Mouse (Mus musculus): Measurements from ENCODE around the gene Slc24a3. TPM values are rescaled to one million over a fixed set of nuclear protein-coding genes. Genes with fewer than 3 reads are reported as not detected.

Gene Slc24a3
- polyA plus RNA-seq, 1 experiment from 2014 or later = 0.57 TPM

DNA sequence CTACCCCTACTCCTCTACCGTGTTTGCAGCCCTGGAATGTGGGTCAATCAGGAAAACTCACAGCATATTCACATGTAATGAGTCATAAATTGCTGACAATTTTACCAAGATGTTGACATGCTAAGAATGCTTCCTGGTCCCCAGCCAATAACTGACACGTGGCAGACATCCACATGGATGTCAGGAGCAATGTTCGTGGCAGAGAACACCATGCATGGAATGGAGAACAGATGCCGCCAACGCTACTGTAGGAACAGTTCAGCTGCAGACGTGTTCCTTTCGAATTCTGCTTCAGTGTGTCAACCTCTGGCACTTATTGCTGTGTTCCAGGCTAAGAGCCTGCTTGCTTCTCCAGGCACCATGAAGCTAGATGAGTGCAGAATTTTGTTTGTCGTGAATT is 162.2 kb downstream of the Slc24a3 start:
- DNase-seq (ENCODE audit: low spot score) = no peak
- 82% methylated on average over 8 of the region's 8 CpGs for WGBS

DNA sequence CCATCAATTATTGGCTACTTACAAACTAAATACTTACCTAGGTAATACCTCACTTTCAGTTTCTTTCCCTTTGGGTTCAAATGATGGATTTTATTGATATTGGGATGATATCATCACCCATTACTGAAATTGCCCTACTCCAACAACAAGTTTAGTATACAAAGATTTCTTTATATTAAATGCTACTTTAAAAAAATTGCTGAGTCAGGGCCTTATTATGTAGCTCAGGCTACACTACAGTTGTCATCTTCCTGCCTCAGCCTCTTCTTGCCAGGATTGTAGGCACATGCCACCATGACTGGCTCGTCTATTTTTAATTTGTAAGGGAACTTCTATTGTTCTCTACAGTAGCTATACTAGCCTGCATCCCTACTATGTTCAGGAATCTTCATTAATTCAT is 164.0 kb downstream of the Slc24a3 start:
- H3K36me3 ChIP-seq (ENCODE audit: control insufficient read depth, insufficient read depth, low read length) = no peaks in the 10 kb centered on the region
- no peak overlapping the region for H3K4me3 ChIP-seq (ENCODE audit: low read depth, low read length)
- no peaks in the 10 kb centered on the region for H3K27me3 ChIP-seq (ENCODE audit: control insufficient read depth, insufficient read depth, low read length)
- H3K9me3 ChIP-seq (ENCODE audit: control insufficient read depth, low read length) = no peaks in the 10 kb centered on the region
- no peak overlapping the region for H3K4me2 ChIP-seq (ENCODE audit: low read depth, severe bottlenecking)
- DNase-seq (ENCODE audit: low spot score) = no peak
- H3K4me1 ChIP-seq (ENCODE audit: control insufficient read depth, insufficient read depth, low read length) = no peaks in the 10 kb centered on the region
- no peak for ATAC-seq (ENCODE audit: insufficient number of reproducible peaks, low FRiP score, low TSS enrichment, low read depth)
- 93% methylated on average over 1 of the region's 1 CpGs for WGBS
- no peak overlapping the region for H3K27ac ChIP-seq (replicated peaks; ENCODE audit: low read depth, low read length)
- H3K9ac ChIP-seq (ENCODE audit: low read length) = no peak overlapping the region

More for the DNA sequence above, 162.2 kb downstream of the Slc24a3 start:
- H3K36me3 ChIP-seq (ENCODE audit: control insufficient read depth, insufficient read depth, low read length) = no peaks in the 10 kb centered on the region
- H3K4me3 ChIP-seq (ENCODE audit: low read depth, low read length) = no peak overlapping the region
- H3K9me3 ChIP-seq (ENCODE audit: control insufficient read depth, low read length) = no peaks in the 10 kb centered on the region
- no peak overlapping the region for H3K4me2 ChIP-seq (ENCODE audit: low read depth, severe bottlenecking)
- no peaks in the 10 kb centered on the region for H3K4me1 ChIP-seq (ENCODE audit: control insufficient read depth, insufficient read depth, low read length)
- H3K9ac ChIP-seq (ENCODE audit: low read length) = no peak overlapping the region
- H3K27me3 ChIP-seq (ENCODE audit: control insufficient read depth, insufficient read depth, low read length) = no peaks in the 10 kb centered on the region
- ATAC-seq (ENCODE audit: insufficient number of reproducible peaks, low FRiP score, low TSS enrichment, low read depth) = no peak
- H3K27ac ChIP-seq (replicated peaks; ENCODE audit: low read depth, low read length) = no peak overlapping the region

DNA sequence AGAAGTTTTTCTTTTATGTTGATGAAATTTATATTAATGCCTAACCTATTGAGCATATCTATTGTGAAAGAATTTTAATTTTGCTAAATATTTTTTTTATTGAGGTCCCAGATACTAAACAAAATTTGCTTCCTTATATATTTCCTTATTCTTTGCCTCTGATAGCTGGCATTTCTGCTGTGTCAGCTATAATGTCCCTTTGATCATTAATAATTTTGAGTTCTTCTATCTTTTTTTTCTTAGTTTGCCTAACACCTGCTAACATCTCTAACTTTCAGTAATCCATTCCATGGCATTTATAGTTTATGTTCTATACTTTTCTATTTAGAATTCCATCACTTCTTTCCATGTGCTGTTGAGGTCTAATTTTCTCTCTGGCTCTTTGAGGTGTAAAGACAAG is 165.9 kb downstream of the Slc24a3 start:
- ATAC-seq (ENCODE audit: insufficient number of reproducible peaks, low FRiP score, low TSS enrichment, low read depth) (no peak), DNase-seq (ENCODE audit: low spot score) (no peak)

DNA sequence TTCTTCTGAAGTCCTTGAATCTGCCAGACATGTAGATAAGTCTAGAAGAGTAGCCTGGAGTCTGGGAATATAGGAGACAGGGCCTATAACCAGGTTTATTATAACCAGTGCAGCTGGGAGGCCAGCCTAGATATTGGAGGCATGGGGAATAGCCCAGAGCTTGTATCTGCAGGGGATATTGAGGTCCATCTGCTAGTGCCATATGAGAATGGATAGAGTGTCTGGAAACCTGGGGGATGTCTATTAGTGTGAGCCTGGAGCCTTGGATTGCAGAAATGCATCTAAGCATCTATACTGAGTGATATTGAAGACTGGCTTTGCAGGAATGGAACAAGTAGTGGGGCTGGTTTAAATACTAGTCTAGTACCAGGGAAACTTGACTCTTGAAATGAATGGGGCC is 168.9 kb downstream of the Slc24a3 start:
- no peak for DNase-seq (ENCODE audit: low spot score)

More for the DNA sequence above, 165.9 kb downstream of the Slc24a3 start:
- H3K4me2 ChIP-seq (ENCODE audit: low read depth, severe bottlenecking) = no peak overlapping the region
- no peak overlapping the region for H3K27ac ChIP-seq (replicated peaks; ENCODE audit: low read depth, low read length)
- no peaks in the 10 kb centered on the region for H3K36me3 ChIP-seq (ENCODE audit: control insufficient read depth, insufficient read depth, low read length)
- H3K9ac ChIP-seq (ENCODE audit: low read length) = no peak overlapping the region
- H3K27me3 ChIP-seq (ENCODE audit: control insufficient read depth, insufficient read depth, low read length) = no peaks in the 10 kb centered on the region
- H3K4me1 ChIP-seq (ENCODE audit: control insufficient read depth, insufficient read depth, low read length) = no peaks in the 10 kb centered on the region
- no peaks in the 10 kb centered on the region for H3K9me3 ChIP-seq (ENCODE audit: control insufficient read depth, low read length)
- H3K4me3 ChIP-seq (ENCODE audit: low read depth, low read length) = no peak overlapping the region

DNA sequence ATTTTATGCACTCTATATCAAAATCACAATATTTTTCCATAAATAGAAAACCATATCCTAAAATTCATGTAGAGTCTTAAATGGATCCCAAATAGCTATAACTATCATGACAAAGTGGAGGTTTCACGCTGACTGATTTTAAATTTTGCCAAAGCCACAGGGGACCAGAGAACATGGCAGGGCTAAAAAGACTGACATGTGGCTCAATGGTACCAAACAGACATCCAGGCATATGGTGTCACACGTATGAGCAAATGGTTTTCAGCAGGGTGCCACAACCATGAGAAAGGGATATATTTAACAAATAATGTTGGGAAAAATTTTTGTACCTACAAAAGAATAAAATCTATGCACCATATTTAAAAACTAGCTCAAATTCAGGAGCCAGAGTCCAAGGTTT is 173.3 kb downstream of the Slc24a3 start:
- Histone ChIP-seq H3K4me1 (ENCODE audit: control insufficient read depth, insufficient read depth, low read length) (no peaks in the 10 kb centered on the region), H3K9ac (ENCODE audit: low read length) (no peak overlapping the region), H3K27ac (replicated peaks; ENCODE audit: low read depth, low read length) (no peak overlapping the region), H3K36me3 (ENCODE audit: control insufficient read depth, insufficient read depth, low read length) (no peaks in the 10 kb centered on the region), H3K27me3 (ENCODE audit: control insufficient read depth, insufficient read depth, low read length) (no peaks in the 10 kb centered on the region), H3K4me2 (ENCODE audit: low read depth, severe bottlenecking) (no peak overlapping the region), H3K9me3 (ENCODE audit: control insufficient read depth, low read length) (no peaks in the 10 kb centered on the region), H3K4me3 (ENCODE audit: low read depth, low read length) (no peak overlapping the region)
- DNase-seq (ENCODE audit: low spot score) (no peak), ATAC-seq (ENCODE audit: insufficient number of reproducible peaks, low FRiP score, low TSS enrichment, low read depth) (no peak)
- WGBS = 75% methylated on average over 2 of the region's 2 CpGs

More for the DNA sequence above, 168.9 kb downstream of the Slc24a3 start:
- Histone ChIP-seq H3K9ac (ENCODE audit: low read length) (no peak overlapping the region), H3K9me3 (ENCODE audit: control insufficient read depth, low read length) (no peaks in the 10 kb centered on the region), H3K4me1 (ENCODE audit: control insufficient read depth, insufficient read depth, low read length) (no peaks in the 10 kb centered on the region), H3K27me3 (ENCODE audit: control insufficient read depth, insufficient read depth, low read length) (no peaks in the 10 kb centered on the region), H3K36me3 (ENCODE audit: control insufficient read depth, insufficient read depth, low read length) (no peaks in the 10 kb centered on the region), H3K27ac (replicated peaks; ENCODE audit: low read depth, low read length) (no peak overlapping the region), H3K4me3 (ENCODE audit: low read depth, low read length) (no peak overlapping the region), H3K4me2 (ENCODE audit: low read depth, severe bottlenecking) (no peak overlapping the region)
- ATAC-seq (ENCODE audit: insufficient number of reproducible peaks, low FRiP score, low TSS enrichment, low read depth) = no peak

DNA sequence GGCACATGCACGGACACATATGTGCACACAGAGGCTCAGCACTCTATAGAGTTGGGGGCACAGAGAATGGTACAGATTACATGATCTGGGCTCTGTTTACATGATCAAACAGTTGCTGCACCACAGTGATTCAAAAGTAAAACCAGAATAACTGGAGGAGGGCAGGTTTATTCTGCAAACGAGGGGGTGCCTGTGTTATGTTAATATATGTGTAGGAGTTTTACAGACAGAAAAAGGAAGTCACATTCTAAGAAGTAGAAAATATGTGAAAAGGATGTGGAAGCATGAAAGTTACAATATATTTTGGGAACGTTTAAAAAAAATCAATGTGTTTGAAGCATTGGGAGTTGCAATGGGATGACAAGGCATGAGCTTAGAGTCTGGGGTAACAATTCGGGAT is 175.4 kb downstream of the Slc24a3 start:
- 77% methylated on average over 4 of the region's 4 CpGs for WGBS
- DNase-seq (ENCODE audit: low spot score) (no peak), ATAC-seq (ENCODE audit: insufficient number of reproducible peaks, low FRiP score, low TSS enrichment, low read depth) (no peak)

DNA sequence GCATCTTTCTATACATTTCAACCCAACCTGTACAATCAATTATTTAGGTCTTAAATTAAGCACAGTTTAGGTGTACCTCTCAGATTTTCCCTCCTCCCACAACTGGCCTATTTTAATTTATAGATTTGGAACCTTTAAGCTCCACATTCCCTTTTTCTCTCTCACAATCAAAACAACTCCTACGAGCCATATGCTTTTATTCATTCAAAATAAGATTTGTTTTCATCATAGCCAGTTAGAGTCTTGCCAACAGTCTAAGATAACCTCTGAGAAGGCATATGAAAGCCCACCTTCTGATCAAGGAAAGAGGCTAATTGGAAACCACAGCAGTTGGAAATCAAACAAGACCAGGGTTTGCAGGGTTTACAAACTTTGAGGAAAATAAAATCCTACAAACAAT is 177.0 kb downstream of the Slc24a3 start:
- WGBS = 74% methylated on average over 1 of the region's 1 CpGs
- Histone ChIP-seq H3K9me3 (ENCODE audit: control insufficient read depth, low read length) (no peaks in the 10 kb centered on the region), H3K36me3 (ENCODE audit: control insufficient read depth, insufficient read depth, low read length) (no peaks in the 10 kb centered on the region), H3K9ac (ENCODE audit: low read length) (no peak overlapping the region), H3K4me3 (ENCODE audit: low read depth, low read length) (no peak overlapping the region), H3K27me3 (ENCODE audit: control insufficient read depth, insufficient read depth, low read length) (no peaks in the 10 kb centered on the region), H3K4me2 (ENCODE audit: low read depth, severe bottlenecking) (no peak overlapping the region), H3K27ac (replicated peaks; ENCODE audit: low read depth, low read length) (no peak overlapping the region), H3K4me1 (ENCODE audit: control insufficient read depth, insufficient read depth, low read length) (no peaks in the 10 kb centered on the region)
- ATAC-seq (ENCODE audit: insufficient number of reproducible peaks, low FRiP score, low TSS enrichment, low read depth) (no peak), DNase-seq (ENCODE audit: low spot score) (no peak)

More for the DNA sequence above, 175.4 kb downstream of the Slc24a3 start:
- H3K36me3 ChIP-seq (ENCODE audit: control insufficient read depth, insufficient read depth, low read length) = no peaks in the 10 kb centered on the region
- H3K4me3 ChIP-seq (ENCODE audit: low read depth, low read length) = no peak overlapping the region
- H3K9me3 ChIP-seq (ENCODE audit: control insufficient read depth, low read length) = no peaks in the 10 kb centered on the region
- no peaks in the 10 kb centered on the region for H3K4me1 ChIP-seq (ENCODE audit: control insufficient read depth, insufficient read depth, low read length)
- no peak overlapping the region for H3K4me2 ChIP-seq (ENCODE audit: low read depth, severe bottlenecking)
- H3K27ac ChIP-seq (replicated peaks; ENCODE audit: low read depth, low read length) = no peak overlapping the region
- no peak overlapping the region for H3K9ac ChIP-seq (ENCODE audit: low read length)
- H3K27me3 ChIP-seq (ENCODE audit: control insufficient read depth, insufficient read depth, low read length) = no peaks in the 10 kb centered on the region

DNA sequence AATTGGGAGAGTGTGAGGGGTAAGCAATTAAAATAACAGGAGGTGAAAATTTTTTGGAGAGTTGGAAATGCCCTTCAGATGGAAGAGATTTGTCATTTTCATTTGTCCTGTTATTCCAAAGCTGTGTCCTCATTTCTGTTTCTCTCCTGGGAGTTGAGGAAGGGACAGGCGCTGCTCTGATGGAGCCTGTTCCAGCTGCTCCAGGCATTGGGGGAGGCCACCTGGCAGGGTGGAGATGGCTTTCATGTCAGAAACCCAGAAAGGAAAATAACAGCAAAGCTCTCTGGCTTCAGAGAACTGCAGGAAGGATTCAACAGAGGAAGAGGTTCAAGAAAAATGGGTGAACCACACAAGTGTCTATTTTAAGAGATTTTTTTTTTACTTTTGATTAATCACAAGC is 186.2 kb downstream of the Slc24a3 start:
- Histone ChIP-seq H3K27ac (replicated peaks; ENCODE audit: low read depth, low read length) (no peak overlapping the region), H3K4me1 (ENCODE audit: control insufficient read depth, insufficient read depth, low read length) (no peaks in the 10 kb centered on the region), H3K36me3 (ENCODE audit: control insufficient read depth, insufficient read depth, low read length) (no peaks in the 10 kb centered on the region), H3K9ac (ENCODE audit: low read length) (no peak overlapping the region), H3K4me2 (ENCODE audit: low read depth, severe bottlenecking) (no peak overlapping the region), H3K27me3 (ENCODE audit: control insufficient read depth, insufficient read depth, low read length) (no peaks in the 10 kb centered on the region), H3K4me3 (ENCODE audit: low read depth, low read length) (no peak overlapping the region), H3K9me3 (ENCODE audit: control insufficient read depth, low read length) (no peaks in the 10 kb centered on the region)
- WGBS = 75% methylated on average over 1 of the region's 1 CpGs
- DNase-seq (ENCODE audit: low spot score) (no peak), ATAC-seq (ENCODE audit: insufficient number of reproducible peaks, low FRiP score, low TSS enrichment, low read depth) (no peak)

DNA sequence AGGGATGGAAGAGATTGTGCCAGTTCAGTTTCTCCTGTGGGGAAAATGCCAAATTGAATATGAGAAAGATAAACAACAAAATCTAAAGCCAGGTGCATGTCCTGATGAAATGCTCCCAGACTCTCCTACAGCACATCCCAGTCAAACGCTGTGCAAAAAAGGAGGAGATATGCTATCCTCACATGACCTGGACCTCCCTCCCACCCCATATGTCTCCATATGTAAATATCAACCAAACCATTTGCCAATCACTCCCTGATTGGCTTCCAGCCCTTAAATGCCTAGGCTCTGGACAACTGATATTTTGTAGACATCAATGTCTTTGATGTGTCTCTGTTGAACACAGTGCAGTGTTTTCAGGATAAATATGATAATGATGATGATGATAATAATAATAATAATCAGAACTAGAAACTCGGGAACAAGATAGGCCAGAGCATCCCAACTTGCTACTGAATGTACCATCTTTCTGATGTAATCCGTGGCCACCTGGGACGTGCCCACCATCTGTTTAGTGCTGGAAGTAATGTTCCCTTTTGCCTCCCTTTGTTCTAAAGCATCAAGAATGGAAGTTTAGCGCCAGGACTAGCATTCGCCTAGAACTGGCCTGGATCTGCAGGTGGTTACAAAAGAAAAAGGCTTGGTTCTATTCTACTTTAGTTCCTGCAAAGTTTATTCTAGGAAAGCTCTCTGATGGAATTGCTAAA is 190.8 kb downstream of the Slc24a3 start:
- DNase-seq (ENCODE audit: low spot score) (peak; percentile 16), ATAC-seq (ENCODE audit: insufficient number of reproducible peaks, low FRiP score, low TSS enrichment, low read depth) (no peak)
- H3K27me3 ChIP-seq (ENCODE audit: control insufficient read depth, insufficient read depth, low read length) = no peaks in the 10 kb centered on the region
- no peak overlapping the region for H3K27ac ChIP-seq (replicated peaks; ENCODE audit: low read depth, low read length)
- no peak overlapping the region for H3K4me3 ChIP-seq (ENCODE audit: low read depth, low read length)
- no peaks in the 10 kb centered on the region for H3K4me1 ChIP-seq (ENCODE audit: control insufficient read depth, insufficient read depth, low read length)
- 81% methylated on average over 6 of the region's 6 CpGs for WGBS
- no peak overlapping the region for H3K9ac ChIP-seq (ENCODE audit: low read length)
- H3K4me2 ChIP-seq (ENCODE audit: low read depth, severe bottlenecking) = no peak overlapping the region
- no peaks in the 10 kb centered on the region for H3K9me3 ChIP-seq (ENCODE audit: control insufficient read depth, low read length)
- H3K36me3 ChIP-seq (ENCODE audit: control insufficient read depth, insufficient read depth, low read length) = no peaks in the 10 kb centered on the region
